Mouse (Mus musculus): Measurements from ENCODE around the gene Prr5l. TPM values are rescaled to one million over a fixed set of nuclear protein-coding genes. Genes with fewer than 3 reads are reported as not detected.

The Prr5l gene
- polyA plus RNA-seq, 1 experiment from 2014 or later, result 3.8 TPM

- H3K4me2 ChIP-seq (replicated peaks; ENCODE audit: low read depth), result no peak overlapping the region
- H3K9me3 ChIP-seq (ENCODE audit: control insufficient read depth, low read length), result no peaks in the 10 kb centered on the region
- 68% methylated on average over 3 of the region's 3 CpGs for WGBS
- H3K9ac ChIP-seq (ENCODE audit: low read length), result no peak overlapping the region
- no peaks in the 10 kb centered on the region for H3K36me3 ChIP-seq (ENCODE audit: control insufficient read depth, insufficient read depth, low read length)
- ATAC-seq (ENCODE audit: low FRiP score, low TSS enrichment), result no peak
- H3K4me3 ChIP-seq (ENCODE audit: low read depth, low read length), result no peak overlapping the region
- no peak overlapping the region for H3K27ac ChIP-seq (replicated peaks)
- DNase-seq (ENCODE audit: low spot score), result no peak
- no peaks in the 10 kb centered on the region for H3K27me3 ChIP-seq (ENCODE audit: control insufficient read depth, insufficient read depth, low read length)
- TF ChIP-seq CTCF (IDR thresholded peaks at IDR 0.05; ENCODE audit: low read depth), result no peak
- TF ChIP-seq EP300 (optimal IDR thresholded peaks at IDR 0.05), result no peak
- no peaks in the 10 kb centered on the region for H3K4me1 ChIP-seq (replicated peaks; ENCODE audit: control insufficient read depth, insufficient read depth)
Observed at GRCm38 (mm10) chr2:101673547-101673946, 209.3 kb downstream of the Prr5l start.

GRCm38 (mm10) chr2:101668751-101669150 is 214.1 kb downstream of the Prr5l start:
- H3K27me3 ChIP-seq (ENCODE audit: control insufficient read depth, insufficient read depth, low read length), result no peaks in the 10 kb centered on the region
- H3K4me3 ChIP-seq (ENCODE audit: low read depth, low read length), result no peak overlapping the region
- no peak for TF ChIP-seq EP300 (optimal IDR thresholded peaks at IDR 0.05)
- no peak for TF ChIP-seq CTCF (IDR thresholded peaks at IDR 0.05; ENCODE audit: low read depth)
- no peak for ATAC-seq (ENCODE audit: low FRiP score, low TSS enrichment)
- no peaks in the 10 kb centered on the region for H3K36me3 ChIP-seq (ENCODE audit: control insufficient read depth, insufficient read depth, low read length)
- H3K9ac ChIP-seq (ENCODE audit: low read length), result no peak overlapping the region
- no peak for DNase-seq (ENCODE audit: low spot score)
- no peak overlapping the region for H3K27ac ChIP-seq (replicated peaks)
- H3K9me3 ChIP-seq (ENCODE audit: control insufficient read depth, low read length), result no peaks in the 10 kb centered on the region
- no peaks in the 10 kb centered on the region for H3K4me1 ChIP-seq (replicated peaks; ENCODE audit: control insufficient read depth, insufficient read depth)
- H3K4me2 ChIP-seq (replicated peaks; ENCODE audit: low read depth), result no peak overlapping the region
- WGBS, result 82% methylated on average over 3 of the region's 3 CpGs

- Histone ChIP-seq H3K9me3 (ENCODE audit: control insufficient read depth, low read length) (no peaks in the 10 kb centered on the region), H3K27me3 (ENCODE audit: control insufficient read depth, insufficient read depth, low read length) (no peaks in the 10 kb centered on the region), H3K4me2 (replicated peaks; ENCODE audit: low read depth) (no peak overlapping the region), H3K9ac (ENCODE audit: low read length) (no peak overlapping the region), H3K36me3 (ENCODE audit: control insufficient read depth, insufficient read depth, low read length) (no peaks in the 10 kb centered on the region), H3K4me1 (replicated peaks; ENCODE audit: control insufficient read depth, insufficient read depth) (no peaks in the 10 kb centered on the region), H3K4me3 (ENCODE audit: low read depth, low read length) (no peak overlapping the region), H3K27ac (replicated peaks) (no peak overlapping the region)
- no peak for DNase-seq (ENCODE audit: low spot score)
- WGBS, result 80% methylated on average over 3 of the region's 3 CpGs
- TF ChIP-seq CTCF (IDR thresholded peaks at IDR 0.05; ENCODE audit: low read depth) (no peak), EP300 (optimal IDR thresholded peaks at IDR 0.05) (no peak)
- no peak for ATAC-seq (ENCODE audit: low FRiP score, low TSS enrichment)
Observed at GRCm38 (mm10) chr2:101665703-101666092, 217.1 kb downstream of the Prr5l start.

- ATAC-seq (ENCODE audit: low FRiP score, low TSS enrichment), result peak; percentile 71
- peak; percentile 73 for DNase-seq (ENCODE audit: low spot score)
- H3K27ac ChIP-seq (replicated peaks), result no peak overlapping the region
- no peaks in the 10 kb centered on the region for H3K27me3 ChIP-seq (ENCODE audit: control insufficient read depth, insufficient read depth, low read length)
- no peaks in the 10 kb centered on the region for H3K9me3 ChIP-seq (ENCODE audit: control insufficient read depth, low read length)
- 21% methylated on average over 9 of the region's 9 CpGs for WGBS
- H3K9ac ChIP-seq (ENCODE audit: low read length), result no peak overlapping the region
- H3K4me3 ChIP-seq (ENCODE audit: low read depth, low read length), result no peak overlapping the region
- H3K36me3 ChIP-seq (ENCODE audit: control insufficient read depth, insufficient read depth, low read length), result no peaks in the 10 kb centered on the region
- TF ChIP-seq EP300 (optimal IDR thresholded peaks at IDR 0.05) (no peak), CTCF (IDR thresholded peaks at IDR 0.05; ENCODE audit: low read depth) (peak; percentile 98)
- no peak overlapping the region for H3K4me2 ChIP-seq (replicated peaks; ENCODE audit: low read depth)
- no peaks in the 10 kb centered on the region for H3K4me1 ChIP-seq (replicated peaks; ENCODE audit: control insufficient read depth, insufficient read depth)
Observed at GRCm38 (mm10) chr2:101665058-101665702, 217.6 kb downstream of the Prr5l start.

Other genes with a start within 250 kb of the Prr5l start
- gene Rag1, start 233.5 kb downstream of the Prr5l start, polyA plus RNA-seq (2015; fragmentation: Nextera tagmentation; extraction: Ambion mirVana), result 0.01 TPM in 2 replicates
- 36.5 and 40.3 TPM in 2 replicates for gene B230118H07Rik, start 233.5 kb downstream of the Prr5l start, polyA plus RNA-seq (2015; fragmentation: Nextera tagmentation; extraction: Ambion mirVana)
- gene Traf6, start 204.6 kb downstream of the Prr5l start, polyA plus RNA-seq (2015; fragmentation: Nextera tagmentation; extraction: Ambion mirVana), result 4.4 and 4.5 TPM in 2 replicates
- 43.7 and 48.2 TPM in 2 replicates for gene Commd9, start 3.2 kb upstream of the Prr5l start, polyA plus RNA-seq (2015; fragmentation: Nextera tagmentation; extraction: Ambion mirVana)